Mouse (Mus musculus): ENCODE results near the gene Eapp. TPM values are rescaled to one million over a fixed set of nuclear protein-coding genes. Genes with fewer than 3 reads are reported as not detected.

Eapp gene
- polyA plus RNA-seq, 1 experiment = 45.7 TPM

- Histone ChIP-seq H3K4me1 (ENCODE audit: control insufficient read depth, insufficient read depth, low read length) (peaks cover 39% of the 10 kb centered on the region), H3K4me3 (ENCODE audit: insufficient read depth, low read length) (peak overlapping the region; percentile 85), H3K27ac (ENCODE audit: insufficient read depth, low read depth, low read length) (peak overlapping the region; percentile 95)
- TF ChIP-seq POLR2A (IDR thresholded peaks at IDR 0.05; ENCODE audit: borderline replicate concordance, low read depth, low read length) (no peak), CTCF (IDR thresholded peaks at IDR 0.05; ENCODE audit: low read depth, low read length) (no peak)
Observed at GRCm38 (mm10) chr12:54655292-54656038, 40.2 kb downstream of the Eapp start.

GRCm38 (mm10) chr12:54654741-54655140 lies 41.0 kb downstream of the Eapp start:
- Histone ChIP-seq H3K4me1 (ENCODE audit: control insufficient read depth, insufficient read depth, low read length) (peaks cover 39% of the 10 kb centered on the region), H3K4me3 (ENCODE audit: insufficient read depth, low read length) (peak overlapping the region; percentile 85), H3K27ac (ENCODE audit: insufficient read depth, low read depth, low read length) (peak overlapping the region; percentile 95)
- TF ChIP-seq POLR2A (IDR thresholded peaks at IDR 0.05; ENCODE audit: borderline replicate concordance, low read depth, low read length) (no peak), CTCF (IDR thresholded peaks at IDR 0.05; ENCODE audit: low read depth, low read length) (no peak)

GRCm38 (mm10) chr12:54654141-54654540 lies 41.6 kb downstream of the Eapp start:
- Histone ChIP-seq H3K27ac (ENCODE audit: insufficient read depth, low read depth, low read length) (peak overlapping the region; percentile 95), H3K4me3 (ENCODE audit: insufficient read depth, low read length) (peak overlapping the region; percentile 85), H3K4me1 (ENCODE audit: control insufficient read depth, insufficient read depth, low read length) (peaks cover 39% of the 10 kb centered on the region)
- TF ChIP-seq CTCF (IDR thresholded peaks at IDR 0.05; ENCODE audit: low read depth, low read length) (no peak), POLR2A (IDR thresholded peaks at IDR 0.05; ENCODE audit: borderline replicate concordance, low read depth, low read length) (no peak)

GRCm38 (mm10) chr12:54652346-54652745 lies 43.4 kb downstream of the Eapp start:
- no peak overlapping the region for H3K4me3 ChIP-seq (ENCODE audit: insufficient read depth, low read length)
- peaks cover 29% of the 10 kb centered on the region for H3K4me1 ChIP-seq (ENCODE audit: control insufficient read depth, insufficient read depth, low read length)
- no peak overlapping the region for H3K27ac ChIP-seq (ENCODE audit: insufficient read depth, low read depth, low read length)
- no peak for TF ChIP-seq CTCF (IDR thresholded peaks at IDR 0.05; ENCODE audit: low read depth, low read length)
- TF ChIP-seq POLR2A (IDR thresholded peaks at IDR 0.05; ENCODE audit: borderline replicate concordance, low read depth, low read length) = no peak

- Histone ChIP-seq H3K27ac (ENCODE audit: insufficient read depth, low read depth, low read length) (no peak overlapping the region), H3K4me3 (ENCODE audit: insufficient read depth, low read length) (no peak overlapping the region), H3K4me1 (ENCODE audit: control insufficient read depth, insufficient read depth, low read length) (peaks cover 25% of the 10 kb centered on the region)
- TF ChIP-seq CTCF (IDR thresholded peaks at IDR 0.05; ENCODE audit: low read depth, low read length) (no peak), POLR2A (IDR thresholded peaks at IDR 0.05; ENCODE audit: borderline replicate concordance, low read depth, low read length) (no peak)
Observed at GRCm38 (mm10) chr12:54651820-54652219, 43.9 kb downstream of the Eapp start.

GRCm38 (mm10) chr12:54651158-54651557 lies 44.5 kb downstream of the Eapp start:
- no peak for TF ChIP-seq POLR2A (IDR thresholded peaks at IDR 0.05; ENCODE audit: borderline replicate concordance, low read depth, low read length)
- TF ChIP-seq CTCF (IDR thresholded peaks at IDR 0.05; ENCODE audit: low read depth, low read length) = no peak
- H3K27ac ChIP-seq (ENCODE audit: insufficient read depth, low read depth, low read length) = no peak overlapping the region
- no peak overlapping the region for H3K4me3 ChIP-seq (ENCODE audit: insufficient read depth, low read length)
- peaks cover 24% of the 10 kb centered on the region for H3K4me1 ChIP-seq (ENCODE audit: control insufficient read depth, insufficient read depth, low read length)

- no peak overlapping the region for H3K27ac ChIP-seq (ENCODE audit: insufficient read depth, low read depth, low read length)
- TF ChIP-seq CTCF (IDR thresholded peaks at IDR 0.05; ENCODE audit: low read depth, low read length) = peak; percentile 48
- TF ChIP-seq POLR2A (IDR thresholded peaks at IDR 0.05; ENCODE audit: borderline replicate concordance, low read depth, low read length) = no peak
- H3K4me1 ChIP-seq (ENCODE audit: control insufficient read depth, insufficient read depth, low read length) = peaks cover 11% of the 10 kb centered on the region
- H3K4me3 ChIP-seq (ENCODE audit: insufficient read depth, low read length) = no peak overlapping the region
Observed at GRCm38 (mm10) chr12:54644947-54645346, 50.8 kb downstream of the Eapp start.

- TF ChIP-seq CTCF (IDR thresholded peaks at IDR 0.05; ENCODE audit: low read depth, low read length) (no peak), POLR2A (IDR thresholded peaks at IDR 0.05; ENCODE audit: borderline replicate concordance, low read depth, low read length) (no peak)
- Histone ChIP-seq H3K4me3 (ENCODE audit: insufficient read depth, low read length) (no peak overlapping the region), H3K4me1 (ENCODE audit: control insufficient read depth, insufficient read depth, low read length) (peaks cover 13% of the 10 kb centered on the region), H3K27ac (ENCODE audit: insufficient read depth, low read depth, low read length) (no peak overlapping the region)
Observed at GRCm38 (mm10) chr12:54643320-54643892, 52.3 kb downstream of the Eapp start.

- H3K4me1 ChIP-seq (ENCODE audit: control insufficient read depth, insufficient read depth, low read length) = peaks cover 27% of the 10 kb centered on the region
- H3K27ac ChIP-seq (ENCODE audit: insufficient read depth, low read depth, low read length) = no peak overlapping the region
- H3K4me3 ChIP-seq (ENCODE audit: insufficient read depth, low read length) = no peak overlapping the region
- no peak for TF ChIP-seq POLR2A (IDR thresholded peaks at IDR 0.05; ENCODE audit: borderline replicate concordance, low read depth, low read length)
- TF ChIP-seq CTCF (IDR thresholded peaks at IDR 0.05; ENCODE audit: low read depth, low read length) = no peak
Observed at GRCm38 (mm10) chr12:54641374-54641773, 54.3 kb downstream of the Eapp start.

- TF ChIP-seq POLR2A (IDR thresholded peaks at IDR 0.05; ENCODE audit: borderline replicate concordance, low read depth, low read length) = no peak
- TF ChIP-seq CTCF (IDR thresholded peaks at IDR 0.05; ENCODE audit: low read depth, low read length) = no peak
- Histone ChIP-seq H3K4me1 (ENCODE audit: control insufficient read depth, insufficient read depth, low read length) (peaks cover 27% of the 10 kb centered on the region), H3K4me3 (ENCODE audit: insufficient read depth, low read length) (no peak overlapping the region), H3K27ac (ENCODE audit: insufficient read depth, low read depth, low read length) (peak overlapping the region; percentile 26)
Observed at GRCm38 (mm10) chr12:54640259-54640658, 55.4 kb downstream of the Eapp start.

Measured in bone marrow macrophage, adult 2 months (primary cell).